Mouse (Mus musculus): Measurements from ENCODE around the gene Tpcn2. TPM values are rescaled to one million over a fixed set of nuclear protein-coding genes. Genes with fewer than 3 reads are reported as not detected.

Gene Tpcn2
- polyA plus RNA-seq, 1 experiment from 2014 or later: 2.4 TPM

DNA sequence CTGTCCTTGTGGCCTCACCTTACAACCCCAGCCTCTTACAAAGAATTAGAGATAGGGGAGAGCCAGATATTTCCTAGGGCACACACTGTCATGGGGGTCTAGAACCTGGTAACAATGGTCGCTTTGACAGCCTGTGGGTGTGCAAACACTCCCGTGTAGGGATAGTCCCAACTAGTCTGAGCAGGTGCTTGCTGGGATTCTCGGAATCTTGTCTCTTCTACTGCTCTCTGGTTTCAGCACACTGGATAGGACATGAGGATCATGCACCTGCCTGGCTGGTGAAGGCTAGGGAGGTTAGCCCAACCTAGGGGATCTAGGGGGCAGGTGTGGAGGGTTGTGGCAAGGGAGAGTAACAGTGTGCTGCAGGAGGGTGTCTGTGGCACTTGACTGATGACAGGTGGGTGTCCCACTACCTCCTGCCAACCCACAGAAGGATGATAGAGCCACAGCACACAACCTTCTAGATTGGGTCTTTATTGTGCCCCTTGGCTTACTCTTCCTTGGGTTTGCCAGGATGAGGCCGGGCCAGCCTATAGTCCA, 78.4 kb downstream of the Tpcn2 start:
- H3K36me3 ChIP-seq (ENCODE audit: control insufficient read depth, insufficient read depth): no peaks in the 10 kb centered on the region
- no peak overlapping the region for H3K9ac ChIP-seq (ENCODE audit: low read depth, low read length)
- no peaks in the 10 kb centered on the region for H3K27me3 ChIP-seq (ENCODE audit: control insufficient read depth, insufficient read depth, low read depth, low read length)
- ATAC-seq (ENCODE audit: low read depth): no peak
- WGBS (ENCODE audit: insufficient replicate concordance): 57% methylated on average over 4 of the region's 4 CpGs
- H3K27ac ChIP-seq (ENCODE audit: low read length): no peak overlapping the region
- no peaks in the 10 kb centered on the region for H3K9me3 ChIP-seq (replicated peaks; ENCODE audit: control insufficient read depth, low read length)
- H3K4me1 ChIP-seq (ENCODE audit: control insufficient read depth, low read depth, low read length): peaks cover 5% of the 10 kb centered on the region
- no peak overlapping the region for H3K4me2 ChIP-seq (ENCODE audit: low read depth, low read length)
- H3K4me3 ChIP-seq (ENCODE audit: low read depth, low read length): no peak overlapping the region

DNA sequence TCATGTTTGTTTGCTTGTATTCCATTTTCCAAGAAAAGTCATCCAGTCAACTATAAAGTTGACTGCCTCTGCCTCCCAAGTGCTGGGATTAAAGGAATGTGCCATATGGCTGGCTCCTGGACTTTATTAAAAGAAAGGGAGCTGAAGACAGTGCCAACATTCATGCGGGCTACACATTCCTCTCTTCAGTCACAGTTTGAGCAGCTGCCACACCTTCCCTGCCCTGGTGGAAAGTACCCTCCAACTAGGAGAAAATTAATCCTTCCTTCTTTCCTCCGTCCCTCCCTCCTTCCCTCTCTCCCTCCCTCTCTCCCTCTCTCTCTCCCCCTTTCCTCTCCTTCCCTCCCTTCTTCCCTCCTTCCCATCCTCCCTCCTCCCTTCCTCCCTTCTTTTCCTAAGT, 84.1 kb downstream of the Tpcn2 start:
- H3K9ac ChIP-seq (ENCODE audit: low read depth, low read length): no peak overlapping the region
- ATAC-seq (ENCODE audit: low read depth): no peak
- 61% methylated on average over 2 of the region's 2 CpGs for WGBS (ENCODE audit: insufficient replicate concordance)

DNA sequence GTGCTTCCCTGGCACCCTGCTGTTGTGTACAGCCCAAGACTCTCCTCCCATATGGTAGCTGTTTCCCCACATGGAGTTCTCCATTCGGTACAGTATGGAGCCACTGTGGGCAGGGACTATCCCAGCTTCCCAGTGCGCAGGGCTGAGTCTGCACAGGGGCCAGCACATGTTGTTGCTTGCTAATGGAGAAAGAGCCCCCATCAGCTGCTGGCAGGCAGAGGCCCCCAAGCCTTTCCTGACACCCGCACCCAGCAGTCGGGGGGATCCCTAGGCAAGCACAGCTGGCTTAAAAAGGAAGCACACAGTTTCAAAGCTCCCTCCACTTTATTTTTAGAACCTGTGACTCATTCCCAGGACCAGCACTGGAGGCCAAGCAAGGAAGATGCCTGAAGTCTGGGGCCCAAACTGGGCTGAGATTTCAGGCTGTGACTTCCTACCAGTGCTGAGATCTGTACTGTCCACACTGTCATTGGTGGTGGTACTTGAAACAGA, 85.5 kb downstream of the Tpcn2 start:
- no peak overlapping the region for H3K4me2 ChIP-seq (ENCODE audit: low read depth, low read length)
- H3K9ac ChIP-seq (ENCODE audit: low read depth, low read length): no peak overlapping the region
- H3K27ac ChIP-seq (ENCODE audit: low read length): no peak overlapping the region
- no peaks in the 10 kb centered on the region for H3K27me3 ChIP-seq (ENCODE audit: control insufficient read depth, insufficient read depth, low read depth, low read length)
- H3K36me3 ChIP-seq (ENCODE audit: control insufficient read depth, insufficient read depth): no peaks in the 10 kb centered on the region
- 33% methylated on average over 4 of the region's 4 CpGs for WGBS (ENCODE audit: insufficient replicate concordance)
- H3K4me1 ChIP-seq (ENCODE audit: control insufficient read depth, low read depth, low read length): no peaks in the 10 kb centered on the region
- no peaks in the 10 kb centered on the region for H3K9me3 ChIP-seq (replicated peaks; ENCODE audit: control insufficient read depth, low read length)
- no peak for ATAC-seq (ENCODE audit: low read depth)
- no peak overlapping the region for H3K4me3 ChIP-seq (ENCODE audit: low read depth, low read length)

More for the DNA sequence above, 84.1 kb downstream of the Tpcn2 start:
- no peak overlapping the region for H3K27ac ChIP-seq (ENCODE audit: low read length)
- H3K4me1 ChIP-seq (ENCODE audit: control insufficient read depth, low read depth, low read length): no peaks in the 10 kb centered on the region
- H3K4me2 ChIP-seq (ENCODE audit: low read depth, low read length): no peak overlapping the region
- H3K4me3 ChIP-seq (ENCODE audit: low read depth, low read length): no peak overlapping the region
- no peaks in the 10 kb centered on the region for H3K9me3 ChIP-seq (replicated peaks; ENCODE audit: control insufficient read depth, low read length)
- no peaks in the 10 kb centered on the region for H3K36me3 ChIP-seq (ENCODE audit: control insufficient read depth, insufficient read depth)
- H3K27me3 ChIP-seq (ENCODE audit: control insufficient read depth, insufficient read depth, low read depth, low read length): no peaks in the 10 kb centered on the region

GRCm38 (mm10) chr7:145197711-145198110, 86.1 kb downstream of the Tpcn2 start:
- H3K4me2 ChIP-seq (ENCODE audit: low read depth, low read length): no peak overlapping the region
- ATAC-seq (ENCODE audit: low read depth): no peak
- H3K36me3 ChIP-seq (ENCODE audit: control insufficient read depth, insufficient read depth): no peaks in the 10 kb centered on the region
- 33% methylated on average over 3 of the region's 3 CpGs for WGBS (ENCODE audit: insufficient replicate concordance)
- H3K9me3 ChIP-seq (replicated peaks; ENCODE audit: control insufficient read depth, low read length): no peaks in the 10 kb centered on the region
- no peaks in the 10 kb centered on the region for H3K4me1 ChIP-seq (ENCODE audit: control insufficient read depth, low read depth, low read length)
- no peak overlapping the region for H3K4me3 ChIP-seq (ENCODE audit: low read depth, low read length)
- H3K9ac ChIP-seq (ENCODE audit: low read depth, low read length): no peak overlapping the region
- H3K27me3 ChIP-seq (ENCODE audit: control insufficient read depth, insufficient read depth, low read depth, low read length): no peaks in the 10 kb centered on the region
- H3K27ac ChIP-seq (ENCODE audit: low read length): no peak overlapping the region

GRCm38 (mm10) chr7:145197042-145197441, 86.8 kb downstream of the Tpcn2 start:
- Histone ChIP-seq H3K27ac (ENCODE audit: low read length) (no peak overlapping the region), H3K9me3 (replicated peaks; ENCODE audit: control insufficient read depth, low read length) (no peaks in the 10 kb centered on the region), H3K36me3 (ENCODE audit: control insufficient read depth, insufficient read depth) (no peaks in the 10 kb centered on the region), H3K4me2 (ENCODE audit: low read depth, low read length) (no peak overlapping the region), H3K27me3 (ENCODE audit: control insufficient read depth, insufficient read depth, low read depth, low read length) (no peaks in the 10 kb centered on the region), H3K9ac (ENCODE audit: low read depth, low read length) (no peak overlapping the region), H3K4me1 (ENCODE audit: control insufficient read depth, low read depth, low read length) (no peaks in the 10 kb centered on the region), H3K4me3 (ENCODE audit: low read depth, low read length) (no peak overlapping the region)
- no peak for ATAC-seq (ENCODE audit: low read depth)
- 38% methylated on average over 3 of the region's 3 CpGs for WGBS (ENCODE audit: insufficient replicate concordance)

DNA sequence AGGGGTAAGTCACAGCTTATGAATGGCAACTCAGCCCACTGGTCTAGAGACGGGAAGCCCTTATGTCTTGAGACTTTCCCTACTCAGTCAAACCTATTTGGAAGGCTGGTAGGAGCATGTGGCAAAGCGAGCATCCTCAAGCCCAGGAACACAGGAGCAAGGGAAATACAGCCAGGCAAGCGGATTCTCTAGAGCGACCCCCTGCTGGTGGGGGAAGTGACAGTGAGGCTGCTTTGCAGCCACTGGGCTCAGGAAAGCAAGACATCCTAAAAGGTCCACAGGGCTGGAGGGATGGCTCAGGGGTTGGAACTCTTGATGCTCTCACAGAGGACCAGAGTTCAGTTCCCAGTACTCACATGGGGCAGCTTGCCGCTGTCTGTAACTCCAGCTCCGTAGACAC, 87.5 kb downstream of the Tpcn2 start:
- no peak overlapping the region for H3K4me3 ChIP-seq (ENCODE audit: low read depth, low read length)
- no peaks in the 10 kb centered on the region for H3K36me3 ChIP-seq (ENCODE audit: control insufficient read depth, insufficient read depth)
- no peaks in the 10 kb centered on the region for H3K27me3 ChIP-seq (ENCODE audit: control insufficient read depth, insufficient read depth, low read depth, low read length)
- WGBS (ENCODE audit: insufficient replicate concordance): 65% methylated on average over 6 of the region's 6 CpGs
- ATAC-seq (ENCODE audit: low read depth): no peak
- H3K4me1 ChIP-seq (ENCODE audit: control insufficient read depth, low read depth, low read length): no peaks in the 10 kb centered on the region
- H3K9me3 ChIP-seq (replicated peaks; ENCODE audit: control insufficient read depth, low read length): no peaks in the 10 kb centered on the region
- H3K4me2 ChIP-seq (ENCODE audit: low read depth, low read length): no peak overlapping the region
- no peak overlapping the region for H3K27ac ChIP-seq (ENCODE audit: low read length)
- no peak overlapping the region for H3K9ac ChIP-seq (ENCODE audit: low read depth, low read length)

GRCm38 (mm10) chr7:145195186-145195927, 88.5 kb downstream of the Tpcn2 start:
- 41% methylated on average over 5 of the region's 5 CpGs for WGBS (ENCODE audit: insufficient replicate concordance)
- Histone ChIP-seq H3K27ac (ENCODE audit: low read length) (no peak overlapping the region), H3K9me3 (replicated peaks; ENCODE audit: control insufficient read depth, low read length) (no peaks in the 10 kb centered on the region), H3K36me3 (ENCODE audit: control insufficient read depth, insufficient read depth) (no peaks in the 10 kb centered on the region), H3K4me1 (ENCODE audit: control insufficient read depth, low read depth, low read length) (no peaks in the 10 kb centered on the region), H3K4me3 (ENCODE audit: low read depth, low read length) (no peak overlapping the region), H3K27me3 (ENCODE audit: control insufficient read depth, insufficient read depth, low read depth, low read length) (no peaks in the 10 kb centered on the region), H3K9ac (ENCODE audit: low read depth, low read length) (no peak overlapping the region), H3K4me2 (ENCODE audit: low read depth, low read length) (no peak overlapping the region)
- no peak for ATAC-seq (ENCODE audit: low read depth)

- Histone ChIP-seq H3K4me2 (ENCODE audit: low read depth, low read length) (no peak overlapping the region), H3K4me1 (ENCODE audit: control insufficient read depth, low read depth, low read length) (no peaks in the 10 kb centered on the region), H3K36me3 (ENCODE audit: control insufficient read depth, insufficient read depth) (no peaks in the 10 kb centered on the region), H3K27ac (ENCODE audit: low read length) (no peak overlapping the region), H3K4me3 (ENCODE audit: low read depth, low read length) (no peak overlapping the region), H3K9ac (ENCODE audit: low read depth, low read length) (no peak overlapping the region), H3K9me3 (replicated peaks; ENCODE audit: control insufficient read depth, low read length) (no peaks in the 10 kb centered on the region), H3K27me3 (ENCODE audit: control insufficient read depth, insufficient read depth, low read depth, low read length) (no peaks in the 10 kb centered on the region)
- no peak for ATAC-seq (ENCODE audit: low read depth)
- 30% methylated on average over 3 of the region's 3 CpGs for WGBS (ENCODE audit: insufficient replicate concordance)
These were observed 89.2 kb downstream of the Tpcn2 start for GRCm38 (mm10) chr7:145194455-145195161.

DNA sequence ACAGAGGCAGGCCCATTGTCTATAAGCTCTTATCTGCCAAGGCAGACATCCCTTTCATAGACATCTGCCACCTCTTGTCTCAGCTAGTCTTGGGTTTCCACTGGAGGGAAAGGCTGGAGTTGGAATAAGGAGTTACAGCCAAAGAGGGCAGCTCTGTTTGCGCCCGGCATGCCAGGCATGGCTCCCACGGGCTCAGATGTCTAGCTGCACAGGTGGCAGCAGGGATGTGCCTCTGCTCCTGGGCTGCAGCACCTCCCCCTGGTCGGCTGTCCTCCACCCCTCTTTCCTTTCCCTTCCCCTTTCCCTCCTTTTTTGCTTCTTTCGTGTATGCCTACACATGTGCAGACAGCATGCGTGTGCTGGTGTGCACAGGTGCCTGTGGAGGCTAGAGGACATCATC, 91.0 kb downstream of the Tpcn2 start:
- no peak overlapping the region for H3K4me2 ChIP-seq (ENCODE audit: low read depth, low read length)
- 42% methylated on average over 6 of the region's 6 CpGs for WGBS (ENCODE audit: insufficient replicate concordance)
- no peak overlapping the region for H3K9ac ChIP-seq (ENCODE audit: low read depth, low read length)
- no peaks in the 10 kb centered on the region for H3K4me1 ChIP-seq (ENCODE audit: control insufficient read depth, low read depth, low read length)
- H3K27ac ChIP-seq (ENCODE audit: low read length): no peak overlapping the region
- no peaks in the 10 kb centered on the region for H3K27me3 ChIP-seq (ENCODE audit: control insufficient read depth, insufficient read depth, low read depth, low read length)
- H3K9me3 ChIP-seq (replicated peaks; ENCODE audit: control insufficient read depth, low read length): no peaks in the 10 kb centered on the region
- no peak for ATAC-seq (ENCODE audit: low read depth)
- H3K4me3 ChIP-seq (ENCODE audit: low read depth, low read length): no peak overlapping the region
- H3K36me3 ChIP-seq (ENCODE audit: control insufficient read depth, insufficient read depth): no peaks in the 10 kb centered on the region
